Mouse (Mus musculus) E14TG2a.4 (cell line): Measurements from ENCODE around the gene Gm128.

ENCODE experiments used
- CTCF ChIP-seq: conservative IDR thresholded peaks from 2 replicates; pipeline ENCODE4 v1.5.1; 2014; ENCODE audit warnings: low read length
- NANOG ChIP-seq: IDR thresholded peaks from 2 replicates; pipeline ENCODE4 v1.6.1; 2014; ENCODE audit warnings: borderline replicate concordance, low read length, mixed read lengths

DNA sequence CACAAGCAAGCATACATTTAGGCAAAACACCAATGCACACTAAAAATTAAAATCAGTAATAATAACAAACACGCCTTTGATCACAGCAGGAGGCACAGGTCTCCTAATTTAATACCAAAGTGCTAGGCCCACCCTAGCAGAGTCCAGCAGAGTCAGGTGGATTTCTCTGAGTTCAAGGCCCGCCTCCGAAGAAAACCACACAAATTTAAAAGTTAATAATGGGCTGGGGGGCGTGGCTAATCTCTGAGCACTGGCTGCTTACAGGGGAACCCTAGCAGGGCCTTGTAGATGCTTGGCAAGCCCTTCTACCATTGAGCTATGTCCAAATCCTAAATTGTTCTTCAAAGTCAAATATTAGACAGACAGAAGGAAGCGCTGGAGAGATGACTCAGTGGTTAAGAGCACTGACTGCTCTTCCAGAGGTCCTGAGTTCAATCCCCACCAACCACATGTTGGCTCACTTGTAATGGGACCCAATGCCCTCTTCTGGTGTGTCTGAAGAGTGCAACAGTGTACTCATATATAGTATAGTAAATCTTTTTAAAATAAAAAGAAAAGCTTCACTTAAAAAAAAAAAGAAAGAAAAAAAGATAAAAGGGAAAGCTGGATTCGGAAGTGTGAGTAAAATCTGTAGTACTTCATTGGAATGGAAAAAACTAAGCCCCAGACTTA lies 22.8 kb downstream of the Gm128 start:
- TF ChIP-seq CTCF, result 0 out of 2 replicates have a peak, but pooled peaks have one; percentile 14
- TF ChIP-seq NANOG, result no peak
